Mouse (Mus musculus): ENCODE measurements around the gene Nupr1. TPM values are rescaled to one million over a fixed set of nuclear protein-coding genes. Genes with fewer than 3 reads are reported as not detected.
A peak's percentile ranks its signal among the peaks of the same experiment; 100 is the strongest.

Gene Nupr1
- polyA plus RNA-seq, 2 experiments = 1.9 to 3.2 TPM

- H3K27me3 ChIP-seq (ENCODE audit: control insufficient read depth, insufficient read depth, low read length) = no peaks in the 10 kb centered on the region
- H3K4me2 ChIP-seq (ENCODE audit: low read depth) = no peak overlapping the region
- no peak overlapping the region for H3K4me3 ChIP-seq (ENCODE audit: insufficient read depth in 1 of 2, low read depth in 2 of 2, low read length in 2 of 2)
- no peak overlapping the region for H3K9ac ChIP-seq (replicated peaks)
- H3K27ac ChIP-seq = no peak overlapping the region
- no peaks in the 10 kb centered on the region for H3K4me1 ChIP-seq (replicated peaks; ENCODE audit: control insufficient read depth in 2 of 2, insufficient read depth in 2 of 2, low read length in 1 of 2)
- DNase-seq (ENCODE audit: low read depth in 3 of 3, low spot score in 3 of 3) = peak in 1 of 3 experiments; percentile 30
- WGBS (ENCODE audit: insufficient replicate concordance) = 12% methylated on average over 4 of the region's 4 CpGs
- no peaks in the 10 kb centered on the region for H3K36me3 ChIP-seq (replicated peaks; ENCODE audit: control insufficient read depth, insufficient read depth, low read depth)
- H3K9me3 ChIP-seq (ENCODE audit: control insufficient read depth, low read length) = no peaks in the 10 kb centered on the region
- ATAC-seq (ENCODE audit: insufficient read depth) = no peak
- TF ChIP-seq EP300 (IDR thresholded peaks at IDR 0.05; ENCODE audit: low read depth) (no peak), CTCF (IDR thresholded peaks at IDR 0.05; ENCODE audit: low read depth) (peak; percentile 78)
These were observed 6.3 kb upstream of the Nupr1 start for GRCm38 (mm10) chr7:126636733-126637520.

- Histone ChIP-seq H3K4me1 (replicated peaks; ENCODE audit: control insufficient read depth in 2 of 2, insufficient read depth in 2 of 2, low read length in 1 of 2) (no peaks in the 10 kb centered on the region), H3K36me3 (replicated peaks; ENCODE audit: control insufficient read depth, insufficient read depth, low read depth) (no peaks in the 10 kb centered on the region), H3K4me2 (ENCODE audit: low read depth) (no peak overlapping the region), H3K4me3 (ENCODE audit: insufficient read depth in 1 of 2, low read depth in 2 of 2, low read length in 2 of 2) (no peak overlapping the region), H3K27ac (no peak overlapping the region), H3K9ac (replicated peaks) (no peak overlapping the region), H3K9me3 (ENCODE audit: control insufficient read depth, low read length) (no peaks in the 10 kb centered on the region), H3K27me3 (ENCODE audit: control insufficient read depth, insufficient read depth, low read length) (no peaks in the 10 kb centered on the region)
- no peak for TF ChIP-seq CTCF (IDR thresholded peaks at IDR 0.05; ENCODE audit: low read depth)
- DNase-seq (ENCODE audit: low read depth in 3 of 3, low spot score in 3 of 3) = no peak
- ATAC-seq (ENCODE audit: insufficient read depth) = no peak
These were observed 4.7 kb upstream of the Nupr1 start for GRCm38 (mm10) chr7:126635375-126635774.

- Histone ChIP-seq H3K4me2 (ENCODE audit: low read depth) (no peak overlapping the region), H3K36me3 (replicated peaks; ENCODE audit: control insufficient read depth, insufficient read depth, low read depth) (no peaks in the 10 kb centered on the region), H3K27ac (no peak overlapping the region), H3K9me3 (ENCODE audit: control insufficient read depth, low read length) (no peaks in the 10 kb centered on the region), H3K4me1 (replicated peaks; ENCODE audit: control insufficient read depth in 2 of 2, insufficient read depth in 2 of 2, low read length in 1 of 2) (0 out of 4 replicates have a peak, but pooled peaks cover 0 to 2% of the 10 kb centered on the region in 2 experiments), H3K4me3 (ENCODE audit: insufficient read depth in 1 of 2, low read depth in 2 of 2, low read length in 2 of 2) (no peak overlapping the region), H3K9ac (replicated peaks) (no peak overlapping the region), H3K27me3 (ENCODE audit: control insufficient read depth, insufficient read depth, low read length) (no peaks in the 10 kb centered on the region)
- 15% methylated on average over 2 of the region's 2 CpGs for WGBS (ENCODE audit: insufficient replicate concordance)
- 0 out of 2 replicates have a peak, but pooled peaks have one; percentile 7 for TF ChIP-seq EP300 (IDR thresholded peaks at IDR 0.05; ENCODE audit: low read depth)
- TF ChIP-seq CTCF (IDR thresholded peaks at IDR 0.05; ENCODE audit: low read depth) = no peak
- DNase-seq (ENCODE audit: low read depth in 3 of 3, low spot score in 3 of 3) = no peak
- ATAC-seq (ENCODE audit: insufficient read depth) = no peak
These were observed 1.8 kb upstream of the Nupr1 start for GRCm38 (mm10) chr7:126632478-126632877.

- Histone ChIP-seq H3K9ac (replicated peaks) (no peak overlapping the region), H3K36me3 (replicated peaks; ENCODE audit: control insufficient read depth, insufficient read depth, low read depth) (no peaks in the 10 kb centered on the region), H3K27me3 (ENCODE audit: control insufficient read depth, insufficient read depth, low read length) (no peaks in the 10 kb centered on the region), H3K4me2 (ENCODE audit: low read depth) (no peak overlapping the region), H3K27ac (no peak overlapping the region), H3K4me3 (ENCODE audit: insufficient read depth in 1 of 2, low read depth in 2 of 2, low read length in 2 of 2) (no peak overlapping the region), H3K9me3 (ENCODE audit: control insufficient read depth, low read length) (no peaks in the 10 kb centered on the region), H3K4me1 (replicated peaks; ENCODE audit: control insufficient read depth in 2 of 2, insufficient read depth in 2 of 2, low read length in 1 of 2) (peaks cover 7 to 14% of the 10 kb centered on the region in 2 experiments)
- no peak for DNase-seq (ENCODE audit: low read depth in 3 of 3, low spot score in 3 of 3)
- TF ChIP-seq EP300 (IDR thresholded peaks at IDR 0.05; ENCODE audit: low read depth) (no peak), CTCF (IDR thresholded peaks at IDR 0.05; ENCODE audit: low read depth) (no peak)
- WGBS (ENCODE audit: insufficient replicate concordance) = 46% methylated on average over 3 of the region's 3 CpGs
- ATAC-seq (ENCODE audit: insufficient read depth) = no peak
These were observed 746 bp downstream of the Nupr1 start for GRCm38 (mm10) chr7:126629915-126630314.

- Histone ChIP-seq H3K9me3 (ENCODE audit: control insufficient read depth, low read length) (no peaks in the 10 kb centered on the region), H3K4me2 (ENCODE audit: low read depth) (no peak overlapping the region), H3K27ac (no peak overlapping the region), H3K36me3 (replicated peaks; ENCODE audit: control insufficient read depth, insufficient read depth, low read depth) (no peaks in the 10 kb centered on the region), H3K4me1 (replicated peaks; ENCODE audit: control insufficient read depth in 2 of 2, insufficient read depth in 2 of 2, low read length in 1 of 2) (peaks cover 14 to 21% of the 10 kb centered on the region in 2 experiments), H3K27me3 (ENCODE audit: control insufficient read depth, insufficient read depth, low read length) (no peaks in the 10 kb centered on the region), H3K4me3 (ENCODE audit: insufficient read depth in 1 of 2, low read depth in 2 of 2, low read length in 2 of 2) (no peak overlapping the region), H3K9ac (replicated peaks) (no peak overlapping the region)
- DNase-seq (ENCODE audit: low read depth in 3 of 3, low spot score in 3 of 3) (no peak), ATAC-seq (ENCODE audit: insufficient read depth) (no peak)
- TF ChIP-seq CTCF (IDR thresholded peaks at IDR 0.05; ENCODE audit: low read depth) (no peak), EP300 (IDR thresholded peaks at IDR 0.05; ENCODE audit: low read depth) (no peak)
- WGBS (ENCODE audit: insufficient replicate concordance) = 62% methylated on average over 6 of the region's 6 CpGs
These were observed 2.5 kb downstream of the Nupr1 start for GRCm38 (mm10) chr7:126628111-126628510.

All from liver, embryonic 14.5 days (tissue).